Mouse (Mus musculus): ENCODE measurements around the gene Tgfbr1. TPM values are rescaled to one million over a fixed set of nuclear protein-coding genes. Genes with fewer than 3 reads are reported as not detected.

Gene Tgfbr1
- polyA plus RNA-seq (2014; fragmentation: Nextera tagmentation; extraction: Ambion mirVana) = 24.3 and 26.3 TPM in 2 replicates

GRCm38 (mm10) chr4:47352803-47353388, at the start of gene Tgfbr1:
TSS of gene Tgfbr1 (plus strand) at chr4:47353222.
- peak within 1 kb of the TSS; percentile 67 for H3K27ac ChIP-seq (ENCODE audit: low read depth, low read length)
- peak within 1 kb of the TSS; percentile 90 for H3K4me3 ChIP-seq (ENCODE audit: low read depth, low read length)
- no peaks in the 10 kb centered on the region; the same call in 1 of the 2 replicates for H3K27me3 ChIP-seq (replicated peaks; ENCODE audit: control insufficient read depth, insufficient read depth, low read length)
- peak within 1 kb of the TSS; percentile 78 for H3K9ac ChIP-seq (ENCODE audit: low read depth, low read length)
- WGBS = under 1% methylated on average over 65 of the region's 65 CpGs
- no peaks in the 10 kb centered on the region for H3K36me3 ChIP-seq (ENCODE audit: control insufficient read depth, insufficient read depth, low read length)
- ATAC-seq (replicated peaks; ENCODE audit: low FRiP score) (peak; percentile 100), DNase-seq (ENCODE audit: low spot score) (peak; percentile 96)
- no peaks in the 10 kb centered on the region for H3K9me3 ChIP-seq (ENCODE audit: control insufficient read depth, low read length)
- peaks cover 5% of the 10 kb centered on the region; the same call in 1 of the 2 replicates for H3K4me1 ChIP-seq (replicated peaks; ENCODE audit: control insufficient read depth, insufficient read depth, low read length)
- H3K4me2 ChIP-seq = peak within 1 kb of the TSS; percentile 99

GRCm38 (mm10) chr4:47303340-47303998, 49.6 kb upstream of the Tgfbr1 start:
- Histone ChIP-seq H3K4me3 (ENCODE audit: low read depth, low read length) (no peak overlapping the region), H3K9ac (ENCODE audit: low read depth, low read length) (no peak overlapping the region), H3K36me3 (ENCODE audit: control insufficient read depth, insufficient read depth, low read length) (no peaks in the 10 kb centered on the region), H3K4me2 (no peak overlapping the region), H3K4me1 (replicated peaks; ENCODE audit: control insufficient read depth, insufficient read depth, low read length) (peaks cover 7% of the 10 kb centered on the region), H3K9me3 (ENCODE audit: control insufficient read depth, low read length) (peaks cover 2% of the 10 kb centered on the region; the same call in 1 of the 2 replicates), H3K27ac (ENCODE audit: low read depth, low read length) (no peak overlapping the region), H3K27me3 (replicated peaks; ENCODE audit: control insufficient read depth, insufficient read depth, low read length) (no peaks in the 10 kb centered on the region)
- WGBS = 51% methylated on average over 5 of the region's 5 CpGs
- no peak for ATAC-seq (replicated peaks; ENCODE audit: low FRiP score)
- no peak for DNase-seq (ENCODE audit: low spot score)

- no peaks in the 10 kb centered on the region for H3K27me3 ChIP-seq (replicated peaks; ENCODE audit: control insufficient read depth, insufficient read depth, low read length)
- no peak overlapping the region for H3K4me3 ChIP-seq (ENCODE audit: low read depth, low read length)
- H3K27ac ChIP-seq (ENCODE audit: low read depth, low read length) = no peak overlapping the region
- H3K36me3 ChIP-seq (ENCODE audit: control insufficient read depth, insufficient read depth, low read length) = no peaks in the 10 kb centered on the region
- 74% methylated on average over 12 of the region's 12 CpGs for WGBS
- peaks cover 6% of the 10 kb centered on the region; the same call in 1 of the 2 replicates for H3K4me1 ChIP-seq (replicated peaks; ENCODE audit: control insufficient read depth, insufficient read depth, low read length)
- no peak overlapping the region for H3K9ac ChIP-seq (ENCODE audit: low read depth, low read length)
- ATAC-seq (replicated peaks; ENCODE audit: low FRiP score) (no peak), DNase-seq (ENCODE audit: low spot score) (no peak)
- no peaks in the 10 kb centered on the region for H3K9me3 ChIP-seq (ENCODE audit: control insufficient read depth, low read length)
- H3K4me2 ChIP-seq = no peak overlapping the region
These were observed 43.0 kb upstream of the Tgfbr1 start for GRCm38 (mm10) chr4:47309886-47310625.

- no peak overlapping the region for H3K27ac ChIP-seq (ENCODE audit: low read depth, low read length)
These were observed 42.2 kb upstream of the Tgfbr1 start for GRCm38 (mm10) chr4:47310812-47311211.

GRCm38 (mm10) chr4:47311467-47311866, 41.6 kb upstream of the Tgfbr1 start:
- H3K27me3 ChIP-seq (replicated peaks; ENCODE audit: control insufficient read depth, insufficient read depth, low read length) = no peaks in the 10 kb centered on the region
- H3K27ac ChIP-seq (ENCODE audit: low read depth, low read length) = no peak overlapping the region
- no peak for DNase-seq (ENCODE audit: low spot score)
- H3K9me3 ChIP-seq (ENCODE audit: control insufficient read depth, low read length) = no peaks in the 10 kb centered on the region
- no peak overlapping the region for H3K4me2 ChIP-seq
- H3K36me3 ChIP-seq (ENCODE audit: control insufficient read depth, insufficient read depth, low read length) = no peaks in the 10 kb centered on the region
- WGBS = 74% methylated on average over 6 of the region's 6 CpGs
- H3K4me3 ChIP-seq (ENCODE audit: low read depth, low read length) = no peak overlapping the region
- H3K9ac ChIP-seq (ENCODE audit: low read depth, low read length) = no peak overlapping the region
- ATAC-seq (replicated peaks; ENCODE audit: low FRiP score) = no peak
- peaks cover 6% of the 10 kb centered on the region; the same call in 1 of the 2 replicates for H3K4me1 ChIP-seq (replicated peaks; ENCODE audit: control insufficient read depth, insufficient read depth, low read length)

More at GRCm38 (mm10) chr4:47310812-47311211, 42.2 kb upstream of the Tgfbr1 start:
- Histone ChIP-seq H3K4me2 (no peak overlapping the region), H3K9ac (ENCODE audit: low read depth, low read length) (no peak overlapping the region), H3K9me3 (ENCODE audit: control insufficient read depth, low read length) (no peaks in the 10 kb centered on the region), H3K4me3 (ENCODE audit: low read depth, low read length) (no peak overlapping the region), H3K27me3 (replicated peaks; ENCODE audit: control insufficient read depth, insufficient read depth, low read length) (no peaks in the 10 kb centered on the region), H3K4me1 (replicated peaks; ENCODE audit: control insufficient read depth, insufficient read depth, low read length) (peaks cover 6% of the 10 kb centered on the region; the same call in 1 of the 2 replicates), H3K36me3 (ENCODE audit: control insufficient read depth, insufficient read depth, low read length) (no peaks in the 10 kb centered on the region)
- WGBS = 66% methylated on average over 6 of the region's 6 CpGs
- peak; percentile 31; the same call in 1 of the 2 replicates for ATAC-seq (replicated peaks; ENCODE audit: low FRiP score)
- no peak for DNase-seq (ENCODE audit: low spot score)

DNA sequence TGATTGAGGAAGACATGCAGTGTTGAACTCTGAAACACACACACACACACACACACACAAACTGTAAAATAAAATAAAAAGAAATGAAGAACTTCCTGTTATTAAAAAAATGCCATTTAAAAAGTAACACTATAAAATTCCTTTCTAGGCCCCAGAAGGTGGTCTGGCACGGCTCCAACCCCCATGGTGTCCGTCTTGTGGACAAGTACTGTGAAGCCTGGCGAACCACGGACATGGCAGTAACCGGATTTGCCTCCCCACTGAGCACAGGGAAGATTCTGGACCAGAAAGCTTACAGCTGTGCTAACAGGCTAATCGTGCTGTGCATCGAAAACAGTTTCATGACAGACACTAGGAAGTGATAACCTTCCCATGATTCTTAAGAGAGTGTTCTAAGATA, 41.1 kb upstream of the Tgfbr1 start:
- DNase-seq (ENCODE audit: low spot score) (no peak), ATAC-seq (replicated peaks; ENCODE audit: low FRiP score) (no peak)
- no peak overlapping the region for H3K27ac ChIP-seq (ENCODE audit: low read depth, low read length)
- H3K9ac ChIP-seq (ENCODE audit: low read depth, low read length) = no peak overlapping the region
- H3K4me1 ChIP-seq (replicated peaks; ENCODE audit: control insufficient read depth, insufficient read depth, low read length) = peaks cover 6% of the 10 kb centered on the region; the same call in 1 of the 2 replicates
- WGBS = 82% methylated on average over 7 of the region's 7 CpGs
- no peaks in the 10 kb centered on the region for H3K9me3 ChIP-seq (ENCODE audit: control insufficient read depth, low read length)
- no peak overlapping the region for H3K4me3 ChIP-seq (ENCODE audit: low read depth, low read length)
- no peaks in the 10 kb centered on the region for H3K36me3 ChIP-seq (ENCODE audit: control insufficient read depth, insufficient read depth, low read length)
- no peak overlapping the region for H3K4me2 ChIP-seq
- no peaks in the 10 kb centered on the region for H3K27me3 ChIP-seq (replicated peaks; ENCODE audit: control insufficient read depth, insufficient read depth, low read length)

- H3K4me3 ChIP-seq (ENCODE audit: low read depth, low read length) = no peak overlapping the region
- DNase-seq (ENCODE audit: low spot score) = no peak
- no peak overlapping the region for H3K27ac ChIP-seq (ENCODE audit: low read depth, low read length)
- H3K4me1 ChIP-seq (replicated peaks; ENCODE audit: control insufficient read depth, insufficient read depth, low read length) = peaks cover 6% of the 10 kb centered on the region; the same call in 1 of the 2 replicates
- no peaks in the 10 kb centered on the region for H3K27me3 ChIP-seq (replicated peaks; ENCODE audit: control insufficient read depth, insufficient read depth, low read length)
- WGBS = 90% methylated on average over 14 of the region's 14 CpGs
- H3K9ac ChIP-seq (ENCODE audit: low read depth, low read length) = no peak overlapping the region
- H3K9me3 ChIP-seq (ENCODE audit: control insufficient read depth, low read length) = no peaks in the 10 kb centered on the region
- ATAC-seq (replicated peaks; ENCODE audit: low FRiP score) = no peak
- no peaks in the 10 kb centered on the region for H3K36me3 ChIP-seq (ENCODE audit: control insufficient read depth, insufficient read depth, low read length)
- H3K4me2 ChIP-seq = no peak overlapping the region
These were observed 40.3 kb upstream of the Tgfbr1 start for GRCm38 (mm10) chr4:47312676-47313075.

GRCm38 (mm10) chr4:47313710-47314410, 39.2 kb upstream of the Tgfbr1 start:
- 75% methylated on average over 8 of the region's 8 CpGs for WGBS
- Histone ChIP-seq H3K27me3 (replicated peaks; ENCODE audit: control insufficient read depth, insufficient read depth, low read length) (no peaks in the 10 kb centered on the region), H3K4me3 (ENCODE audit: low read depth, low read length) (no peak overlapping the region), H3K27ac (ENCODE audit: low read depth, low read length) (no peak overlapping the region), H3K9ac (ENCODE audit: low read depth, low read length) (no peak overlapping the region), H3K4me2 (no peak overlapping the region), H3K9me3 (ENCODE audit: control insufficient read depth, low read length) (no peaks in the 10 kb centered on the region), H3K36me3 (ENCODE audit: control insufficient read depth, insufficient read depth, low read length) (no peaks in the 10 kb centered on the region), H3K4me1 (replicated peaks; ENCODE audit: control insufficient read depth, insufficient read depth, low read length) (peaks cover 6% of the 10 kb centered on the region; the same call in 1 of the 2 replicates)
- DNase-seq (ENCODE audit: low spot score) (no peak), ATAC-seq (replicated peaks; ENCODE audit: low FRiP score) (no peak)
